Mouse (Mus musculus) liver, postnatal 0 days (tissue): Measurements from ENCODE around the gene Amz2.

Experiments used
- CTCF ChIP-seq: sonication (generic); IDR thresholded peaks from 2 replicates; pipeline ENCODE4 v1.5.1; 2016; ENCODE audit warnings: antibody characterized with exemption, low read depth
- EP300 ChIP-seq: IDR thresholded peaks from 2 replicates; pipeline ENCODE4 v1.6.1; 2016; ENCODE audit warnings: antibody characterized with exemption, low read depth, mild to moderate bottlenecking

GRCm38 (mm10) chr11:109470170-109470569, 44.4 kb downstream of the Amz2 start:
- TF ChIP-seq CTCF (no peak), EP300 (no peak)
